Mouse (Mus musculus) erythroblast, embryonic 14.5 days (primary cell): Measurements from ENCODE around the gene Rbpj. TPM values are rescaled to one million over a fixed set of nuclear protein-coding genes. Genes with fewer than 3 reads are reported as not detected.

Experiments
- H3K27me3 ChIP-seq: 2 replicates; pipeline ENCODE4 v1.6.1; 2012; ENCODE audit warnings: inconsistent platforms; ENCODE audit not compliant: control insufficient read depth
- H3K36me3 ChIP-seq: 2 replicates; pipeline ENCODE4 v1.6.1; 2012; ENCODE audit warnings: mild to moderate bottlenecking, inconsistent platforms; ENCODE audit not compliant: control insufficient read depth
- H3K4me1 ChIP-seq: 2 replicates; pipeline ENCODE4 v1.6.1; 2012; ENCODE audit warnings: inconsistent platforms; ENCODE audit not compliant: control insufficient read depth
- H3K4me3 ChIP-seq: replicated peaks from 2 replicates; pipeline ENCODE3; 2012; ENCODE audit warnings: moderate library complexity, mild to moderate bottlenecking, inconsistent platforms
- H3K9me3 ChIP-seq: 2 replicates; pipeline ENCODE4 v1.6.1; 2012; ENCODE audit warnings: low read length, inconsistent platforms, mixed read lengths; ENCODE audit not compliant: control insufficient read depth
- GATA1 ChIP-seq: IDR thresholded peaks from 2 replicates; pipeline ENCODE4 v1.6.1; 2012; ENCODE audit warnings: low read length, inconsistent platforms, mixed read lengths
- TAL1 ChIP-seq: IDR thresholded peaks from 3 replicates; pipeline ENCODE4 v1.6.1; 2012; ENCODE audit warnings: low read length, inconsistent platforms, mixed read lengths
- polyA plus RNA-seq: library from polyadenylated mRNA; stranded (reverse); fragments of >175 nt; gene quantifications from 2 replicates; pipeline ENCODE4 v1.2.3, GENCODE M21; 2012

Rbpj gene
- polyA plus RNA-seq, 1 experiment = 0.21 TPM

DNA sequence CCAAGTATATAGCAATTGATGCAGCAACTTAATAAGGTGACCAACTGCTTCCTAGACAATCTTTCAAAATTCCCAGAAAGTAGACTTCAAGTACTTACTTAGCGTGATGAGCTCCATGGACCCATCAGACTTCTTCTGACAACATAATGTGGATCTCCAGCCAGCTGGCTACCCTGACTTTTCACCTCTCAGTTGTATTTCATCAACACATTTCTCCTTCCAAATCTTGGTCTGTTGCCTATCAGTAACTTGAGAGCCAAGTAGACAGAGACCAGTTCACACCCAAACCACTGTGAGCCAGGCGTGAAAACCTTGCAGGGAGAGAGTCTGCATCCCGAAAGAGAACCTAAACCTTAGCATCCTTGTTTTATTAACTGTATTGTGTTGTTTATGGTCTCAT is 26.3 kb upstream of the Rbpj start:
- Histone ChIP-seq H3K4me3 (no peak overlapping the region), H3K27me3 (no peaks in the 10 kb centered on the region), H3K36me3 (no peaks in the 10 kb centered on the region), H3K4me1 (no peaks in the 10 kb centered on the region), H3K9me3 (no peaks in the 10 kb centered on the region)
- TF ChIP-seq GATA1 (no peak), TAL1 (no peak)

DNA sequence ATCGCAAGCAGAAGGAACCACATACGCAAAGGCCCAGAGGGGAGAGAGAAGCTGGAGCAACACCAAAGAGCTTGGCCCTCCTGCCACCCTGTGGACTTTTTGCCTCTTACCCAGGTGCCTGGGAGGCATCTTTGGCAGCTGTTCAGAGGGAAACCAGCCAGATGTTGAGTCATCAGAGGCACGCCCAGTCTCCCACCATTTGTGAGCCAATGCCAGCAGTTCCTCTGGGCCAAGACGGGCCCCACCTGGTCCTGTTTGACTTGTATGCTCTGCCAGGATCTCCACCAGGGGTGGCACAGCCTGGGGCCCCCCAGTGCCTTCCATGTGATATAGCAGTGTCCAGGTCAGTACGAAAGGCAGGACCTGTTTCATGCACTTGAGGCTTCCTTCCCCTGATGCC is 21.9 kb upstream of the Rbpj start:
- H3K4me1 ChIP-seq = no peaks in the 10 kb centered on the region
- H3K4me3 ChIP-seq = no peak overlapping the region
- no peaks in the 10 kb centered on the region for H3K9me3 ChIP-seq
- H3K27me3 ChIP-seq = no peaks in the 10 kb centered on the region
- no peak for TF ChIP-seq TAL1
- no peak for TF ChIP-seq GATA1
- no peaks in the 10 kb centered on the region for H3K36me3 ChIP-seq

GRCm38 (mm10) chr5:53450945-53451344 is 15.0 kb upstream of the Rbpj start:
- Histone ChIP-seq H3K4me3 (no peak overlapping the region), H3K27me3 (no peaks in the 10 kb centered on the region), H3K4me1 (no peaks in the 10 kb centered on the region), H3K9me3 (no peaks in the 10 kb centered on the region), H3K36me3 (no peaks in the 10 kb centered on the region)
- TF ChIP-seq TAL1 (no peak), GATA1 (no peak)

GRCm38 (mm10) chr5:53451829-53452228 is 14.1 kb upstream of the Rbpj start:
- H3K9me3 ChIP-seq = no peaks in the 10 kb centered on the region
- no peak overlapping the region for H3K4me3 ChIP-seq
- no peaks in the 10 kb centered on the region for H3K4me1 ChIP-seq
- no peaks in the 10 kb centered on the region for H3K36me3 ChIP-seq
- no peaks in the 10 kb centered on the region for H3K27me3 ChIP-seq
- TF ChIP-seq GATA1 = no peak
- TF ChIP-seq TAL1 = no peak

DNA sequence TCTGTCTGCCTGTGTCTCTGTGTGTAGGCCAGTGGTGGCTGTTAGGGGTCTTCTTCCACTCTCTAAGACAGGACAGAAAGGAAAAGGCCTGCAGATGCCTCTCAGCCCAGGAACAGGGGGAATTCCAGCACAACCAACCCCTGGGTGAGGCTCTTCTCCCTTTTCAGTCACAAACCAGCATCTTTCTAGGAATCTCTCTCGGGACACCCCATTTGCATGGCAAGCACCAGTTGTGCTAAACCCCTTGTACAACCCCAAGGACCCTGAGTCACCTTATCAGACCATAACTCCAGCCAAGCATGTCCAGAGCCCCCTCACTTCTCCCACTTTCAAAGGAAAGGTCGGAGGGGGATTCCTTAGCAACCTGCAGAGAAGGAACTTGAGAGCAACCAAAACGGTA is 13.0 kb upstream of the Rbpj start:
- no peaks in the 10 kb centered on the region for H3K27me3 ChIP-seq
- no peak overlapping the region for H3K4me3 ChIP-seq
- TF ChIP-seq GATA1 (no peak), TAL1 (no peak)
- no peaks in the 10 kb centered on the region for H3K36me3 ChIP-seq
- H3K9me3 ChIP-seq = no peaks in the 10 kb centered on the region
- H3K4me1 ChIP-seq = no peaks in the 10 kb centered on the region

GRCm38 (mm10) chr5:53454706-53455105 is 11.2 kb upstream of the Rbpj start:
- no peaks in the 10 kb centered on the region for H3K4me1 ChIP-seq
- TF ChIP-seq GATA1 = no peak
- no peak for TF ChIP-seq TAL1

DNA sequence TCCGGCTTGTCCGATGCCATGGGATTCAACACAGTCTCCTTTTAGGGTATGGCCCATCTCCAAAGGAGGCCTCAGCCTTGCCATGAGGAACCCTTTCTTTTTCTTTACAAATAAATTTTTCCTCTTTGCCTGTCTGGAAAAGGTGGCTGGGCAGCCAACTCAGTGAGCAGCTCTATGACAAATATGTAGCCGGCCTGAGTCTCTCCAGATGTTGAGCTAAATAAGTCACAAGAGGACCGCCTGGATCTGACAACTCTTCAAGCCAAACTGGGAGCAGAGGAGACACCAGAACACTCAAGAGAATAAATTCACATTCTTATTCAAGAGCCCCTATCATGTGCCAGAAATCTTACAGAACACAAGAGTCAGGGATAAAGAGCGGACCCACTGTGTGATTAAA is 10.5 kb upstream of the Rbpj start:
- H3K27me3 ChIP-seq = no peaks in the 10 kb centered on the region
- H3K36me3 ChIP-seq = no peaks in the 10 kb centered on the region
- H3K9me3 ChIP-seq = no peaks in the 10 kb centered on the region
- TF ChIP-seq TAL1 (no peak), GATA1 (no peak)
- H3K4me3 ChIP-seq = no peak overlapping the region
- H3K4me1 ChIP-seq = no peaks in the 10 kb centered on the region

More at GRCm38 (mm10) chr5:53454706-53455105, 11.2 kb upstream of the Rbpj start:
- H3K36me3 ChIP-seq = no peaks in the 10 kb centered on the region
- no peaks in the 10 kb centered on the region for H3K27me3 ChIP-seq
- no peaks in the 10 kb centered on the region for H3K9me3 ChIP-seq
- H3K4me3 ChIP-seq = no peak overlapping the region

GRCm38 (mm10) chr5:53460196-53460595 is 5.8 kb upstream of the Rbpj start:
- Histone ChIP-seq H3K4me1 (no peaks in the 10 kb centered on the region), H3K4me3 (no peak overlapping the region), H3K9me3 (no peaks in the 10 kb centered on the region), H3K27me3 (no peaks in the 10 kb centered on the region), H3K36me3 (no peaks in the 10 kb centered on the region)
- TF ChIP-seq TAL1 (no peak), GATA1 (no peak)

- Histone ChIP-seq H3K27me3 (no peaks in the 10 kb centered on the region; the same call in 1 of the 2 replicates), H3K4me1 (no peaks in the 10 kb centered on the region), H3K36me3 (no peaks in the 10 kb centered on the region), H3K9me3 (no peaks in the 10 kb centered on the region), H3K4me3 (no peak overlapping the region)
- TF ChIP-seq GATA1 = no peak
- TF ChIP-seq TAL1 = no peak
These were observed 2.6 kb upstream of the Rbpj start for GRCm38 (mm10) chr5:53463098-53464018.
